Mouse (Mus musculus): ENCODE data around the gene Ttc32. TPM values are rescaled to one million over a fixed set of nuclear protein-coding genes. Genes with fewer than 3 reads are reported as not detected.

Ttc32 gene
- total and polyA plus RNA-seq, 3 experiments = 11.5 to 28.8 (median 11.7) TPM

- no peaks in the 10 kb centered on the region for H3K36me3 ChIP-seq (replicated peaks in 1 of 2; ENCODE audit: control insufficient read depth in 1 of 2, insufficient read depth in 1 of 2, low read length in 1 of 2)
- no peaks in the 10 kb centered on the region for H3K79me2 ChIP-seq (replicated peaks; ENCODE audit: control insufficient read depth, extremely low read depth, insufficient read depth, poor library complexity, severe bottlenecking)
- TF ChIP-seq KAT2A (IDR thresholded peaks at IDR 0.05; ENCODE audit: insufficient replicate concordance, low read length) = no peak
- no peak for TF ChIP-seq SIN3A (IDR thresholded peaks at IDR 0.05; ENCODE audit: low read length)
- no peak for TF ChIP-seq JUN (IDR thresholded peaks at IDR 0.05; ENCODE audit: insufficient read depth, low read depth, low read length)
- TF ChIP-seq IRF4 (IDR thresholded peaks at IDR 0.05; ENCODE audit: low read depth, low read length) = no peak
- TF ChIP-seq MAX (IDR thresholded peaks at IDR 0.05; ENCODE audit: low read length) = no peak
- no peak for TF ChIP-seq NELFE (IDR thresholded peaks at IDR 0.05; ENCODE audit: low read depth, low read length)
- H3K27ac ChIP-seq (ENCODE audit: insufficient read depth, low read depth) = no peak overlapping the region
- no peak overlapping the region for H3K4me2 ChIP-seq (ENCODE audit: insufficient read depth, low read depth, poor library complexity, severe bottlenecking)
- no peaks in the 10 kb centered on the region for H3K9me3 ChIP-seq (replicated peaks; ENCODE audit: low read length)
- H3K4me3 ChIP-seq (replicated peaks in 1 of 3; ENCODE audit: low read depth in 2 of 3, low read length in 2 of 3, poor library complexity in 1 of 3) = no peak overlapping the region
- no peak overlapping the region for H3K9ac ChIP-seq (ENCODE audit: insufficient read depth, low read depth)
- dilution Hi-C loops (cut with MboI; ENCODE audit: extremely low pct_ligation_motif_present, extremely low pct_unique_long_range_greater_than_20kb, low sequenced_read_pairs) (no loop called here), in situ Hi-C loops (cut with MboI; ENCODE audit: low pct_ligation_motif_present, low pct_unique_long_range_greater_than_20kb, low sequenced_read_pairs) (no loop called here)
- DNase-seq (ENCODE audit: extremely low read depth) = no peak
- H3K4me1 ChIP-seq (ENCODE audit: control insufficient read depth in 1 of 2, insufficient read depth in 2 of 2) = no peaks in the 10 kb centered on the region
- H3K27me3 ChIP-seq (replicated peaks) = no peaks in the 10 kb centered on the region
Measured at GRCm38 (mm10) chr12:9071058-9071457, 41.3 kb downstream of the Ttc32 start.

- no peak overlapping the region for H3K4me3 ChIP-seq (replicated peaks in 1 of 3; ENCODE audit: low read depth in 2 of 3, low read length in 2 of 3, poor library complexity in 1 of 3)
- no peak overlapping the region for H3K9ac ChIP-seq (ENCODE audit: insufficient read depth, low read depth)
- no peak overlapping the region for H3K4me2 ChIP-seq (ENCODE audit: insufficient read depth, low read depth, poor library complexity, severe bottlenecking)
- in situ Hi-C loops (cut with MboI; ENCODE audit: low pct_ligation_motif_present, low pct_unique_long_range_greater_than_20kb, low sequenced_read_pairs) = no loop called here
- no peak overlapping the region for H3K27ac ChIP-seq (ENCODE audit: insufficient read depth, low read depth)
- H3K36me3 ChIP-seq (replicated peaks in 1 of 2; ENCODE audit: control insufficient read depth in 1 of 2, insufficient read depth in 1 of 2, low read length in 1 of 2) = no peaks in the 10 kb centered on the region
- H3K27me3 ChIP-seq (replicated peaks) = no peaks in the 10 kb centered on the region
- TF ChIP-seq PAX5 (IDR thresholded peaks at IDR 0.05; ENCODE audit: low read length) (no peak), ETS1 (conservative IDR thresholded peaks at IDR 0.05; ENCODE audit: low read depth, low read length) (no peak), CHD2 (IDR thresholded peaks at IDR 0.05; ENCODE audit: low read length) (no peak), NELFE (IDR thresholded peaks at IDR 0.05; ENCODE audit: low read depth, low read length) (no peak), UBTF (IDR thresholded peaks at IDR 0.05; ENCODE audit: low read depth, low read length) (no peak), KAT2A (IDR thresholded peaks at IDR 0.05; ENCODE audit: insufficient replicate concordance, low read length) (no peak), TBP (conservative IDR thresholded peaks at IDR 0.05; ENCODE audit: low read depth, low read length) (no peak), RAD21 (IDR thresholded peaks at IDR 0.05; ENCODE audit: low read depth, low read length) (no peak), ZMIZ1 (IDR thresholded peaks at IDR 0.05; ENCODE audit: low read depth, low read length) (no peak), CHD1 (IDR thresholded peaks at IDR 0.05; ENCODE audit: low read depth, low read length) (no peak), TCF12 (IDR thresholded peaks at IDR 0.05; ENCODE audit: low read depth, low read length) (no peak), RCOR1 (conservative IDR thresholded peaks at IDR 0.05; ENCODE audit: low read depth, low read length) (no peak), JUN (IDR thresholded peaks at IDR 0.05; ENCODE audit: insufficient read depth, low read depth, low read length) (no peak), NRF1 (IDR thresholded peaks at IDR 0.05; ENCODE audit: low read depth, low read length) (no peak), MAZ (IDR thresholded peaks at IDR 0.05; ENCODE audit: low read depth, low read length) (no peak), USF1 (IDR thresholded peaks at IDR 0.05; ENCODE audit: low read depth, low read length) (no peak), MAFK (IDR thresholded peaks at IDR 0.05; ENCODE audit: insufficient replicate concordance, low read length) (no peak)
- no peak for DNase-seq (ENCODE audit: extremely low read depth)
- no peaks in the 10 kb centered on the region for H3K4me1 ChIP-seq (ENCODE audit: control insufficient read depth in 1 of 2, insufficient read depth in 2 of 2)
- dilution Hi-C loops (cut with MboI; ENCODE audit: extremely low pct_ligation_motif_present, extremely low pct_unique_long_range_greater_than_20kb, low sequenced_read_pairs) = no loop called here
- no peaks in the 10 kb centered on the region for H3K9me3 ChIP-seq (replicated peaks; ENCODE audit: low read length)
- H3K79me2 ChIP-seq (replicated peaks; ENCODE audit: control insufficient read depth, extremely low read depth, insufficient read depth, poor library complexity, severe bottlenecking) = no peaks in the 10 kb centered on the region
Measured at GRCm38 (mm10) chr12:9071493-9071892, 41.7 kb downstream of the Ttc32 start.

Measured in CH12.LX (cell line).